Mouse (Mus musculus): ENCODE data around the gene Pdlim4.

Pdlim4 gene

DNA sequence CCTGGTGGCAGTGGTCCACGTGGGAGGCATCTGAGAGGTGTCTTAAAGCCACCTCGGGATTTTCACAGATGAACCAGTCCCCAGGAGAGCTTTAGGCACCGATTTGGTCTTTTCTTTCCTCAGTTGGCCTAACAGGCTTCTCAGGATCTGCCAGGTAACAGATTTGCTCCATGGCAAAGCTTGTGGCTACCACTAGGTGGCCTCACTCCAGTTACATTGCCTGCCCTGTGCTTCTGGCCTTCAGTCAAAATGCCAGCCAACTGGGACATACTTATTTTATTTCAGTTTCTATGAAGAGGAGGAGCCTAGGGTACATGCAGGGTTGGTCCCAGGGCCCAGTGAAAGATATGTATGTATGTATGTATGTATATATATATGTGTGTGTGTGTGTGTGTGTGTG lies 24.2 kb upstream of the Pdlim4 start:
- in situ Hi-C loops (cut with MboI, MseI): no loop called here

DNA sequence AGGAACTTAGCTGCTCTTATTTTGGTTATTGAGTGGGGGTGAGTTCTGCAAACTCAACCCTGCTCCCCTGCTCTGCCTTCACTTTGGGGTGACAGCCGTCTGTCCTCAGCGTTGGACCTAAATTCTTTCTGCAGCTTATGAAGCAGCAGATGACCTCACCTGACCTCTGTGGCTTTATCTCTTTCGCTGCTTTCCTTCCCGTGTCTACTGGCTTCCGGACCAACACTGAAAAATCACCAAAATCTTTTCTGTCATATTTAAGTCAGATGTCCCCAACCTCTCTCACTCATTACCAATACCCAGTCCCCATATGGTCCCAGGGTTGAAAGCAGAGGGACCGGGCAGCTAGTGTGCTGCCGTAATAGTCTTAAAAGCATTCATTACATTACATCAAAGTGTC lies 23.4 kb upstream of the Pdlim4 start:
- in situ Hi-C loops (cut with MboI, MseI): no loop called here

DNA sequence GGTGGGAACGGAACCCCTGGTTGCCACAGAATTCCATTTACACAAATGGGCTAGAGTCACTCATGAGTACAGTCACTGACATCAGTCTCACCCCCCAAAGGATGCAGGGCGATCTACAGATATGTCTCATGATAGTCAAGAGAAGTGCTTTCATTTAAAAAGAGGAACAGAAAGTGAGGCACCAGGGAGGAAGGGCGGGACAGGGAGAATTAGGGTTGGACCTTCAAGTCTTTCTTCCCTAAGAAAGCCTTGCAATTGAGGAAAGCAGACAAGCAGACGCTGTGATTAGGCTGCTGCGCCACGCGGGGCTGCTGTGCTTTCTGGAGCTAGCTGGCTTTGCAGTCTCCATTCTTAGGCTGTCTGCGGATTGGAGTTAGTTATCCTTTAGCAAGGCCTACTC lies 22.9 kb upstream of the Pdlim4 start:
- in situ Hi-C loops (cut with MboI, MseI): no loop called here

DNA sequence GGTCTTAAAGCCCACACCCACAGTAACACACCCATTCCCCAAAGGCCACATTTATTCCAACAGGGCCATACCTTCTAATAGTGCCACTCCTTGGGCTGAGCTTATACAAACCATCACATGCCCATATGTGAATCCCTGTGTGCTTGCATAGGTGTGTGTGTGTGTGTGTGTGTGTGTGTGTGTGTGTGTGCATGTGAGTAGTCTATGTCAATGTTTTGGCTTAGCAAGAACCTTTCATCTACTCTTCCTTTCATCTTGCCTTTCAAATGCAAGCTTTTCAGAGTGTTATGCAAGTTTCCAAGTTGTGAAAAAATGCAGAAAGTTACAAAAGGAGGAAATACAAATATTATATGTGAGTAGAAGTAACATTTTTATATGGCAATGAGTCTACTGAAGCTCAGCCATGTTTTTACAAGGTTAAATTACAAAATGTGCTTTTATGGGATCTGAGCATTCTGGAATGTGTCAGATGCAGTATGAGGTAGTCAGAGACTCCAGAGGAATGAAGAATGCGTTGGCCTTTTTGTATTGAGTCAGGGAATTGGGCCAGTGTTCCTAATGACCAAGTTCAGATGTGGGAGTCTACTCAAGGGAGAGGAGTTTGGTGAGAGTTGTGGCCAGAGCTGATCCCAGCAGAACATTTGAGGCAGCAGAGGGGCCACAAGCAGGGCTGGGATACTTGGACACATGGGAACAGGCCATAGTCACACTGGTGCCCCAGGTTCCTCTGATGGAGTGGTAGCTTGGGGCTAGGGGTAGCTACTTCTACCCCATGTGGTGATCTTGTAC lies 21.5 kb upstream of the Pdlim4 start:
- in situ Hi-C loops (cut with MboI, MseI): no loop called here

DNA sequence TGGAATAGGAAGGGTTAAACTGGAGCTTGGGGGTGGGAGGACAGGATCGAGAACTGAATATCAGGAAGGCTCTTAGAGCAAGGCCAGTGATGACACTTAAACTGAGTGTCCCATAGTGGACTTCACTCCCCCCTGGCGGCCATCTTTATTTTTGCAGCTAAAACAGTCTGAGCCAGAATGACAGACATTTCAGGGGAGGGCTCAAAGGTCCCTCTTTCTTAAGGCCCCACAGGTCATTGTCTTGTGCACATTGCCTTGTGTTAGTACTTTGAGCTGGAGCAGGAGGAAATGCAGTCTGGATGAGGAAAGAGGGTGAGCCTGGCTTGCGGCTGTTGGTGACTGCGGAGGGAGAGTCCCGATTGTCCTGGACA lies 20.1 kb upstream of the Pdlim4 start:
- in situ Hi-C loops (cut with MboI, MseI): no loop called here

DNA sequence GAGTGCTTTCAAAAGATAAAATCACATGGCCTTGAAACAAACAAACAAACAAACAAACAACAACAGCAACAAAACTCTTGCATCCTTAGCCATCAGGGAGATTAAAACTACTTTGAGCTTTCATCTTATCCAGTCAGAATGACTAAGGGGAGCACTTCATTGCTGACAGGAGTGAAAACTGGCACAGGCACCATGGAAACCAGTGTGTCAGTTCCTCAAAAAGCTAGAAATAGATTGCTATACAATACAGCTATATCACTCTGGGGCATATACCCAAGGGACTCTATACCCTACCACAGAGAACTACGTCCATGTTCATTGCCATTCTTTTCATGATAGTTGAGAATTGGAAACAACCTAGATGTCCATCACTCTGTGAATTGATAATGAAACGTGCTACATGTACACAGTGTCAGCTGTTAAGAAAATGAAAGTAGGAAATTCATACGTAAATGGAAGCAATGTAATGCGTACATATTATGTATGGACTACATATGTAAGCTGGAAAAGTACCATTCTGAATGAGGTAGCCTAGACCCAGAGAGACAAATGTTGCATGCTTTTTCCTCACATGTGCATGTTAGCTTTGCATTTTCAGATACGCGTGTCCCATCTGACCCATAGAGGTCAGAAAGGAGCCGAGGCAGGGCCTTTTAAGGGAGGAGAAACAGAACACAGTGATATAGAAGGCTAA lies 19.6 kb upstream of the Pdlim4 start:
- in situ Hi-C loops (cut with MboI, MseI): no loop called here

DNA sequence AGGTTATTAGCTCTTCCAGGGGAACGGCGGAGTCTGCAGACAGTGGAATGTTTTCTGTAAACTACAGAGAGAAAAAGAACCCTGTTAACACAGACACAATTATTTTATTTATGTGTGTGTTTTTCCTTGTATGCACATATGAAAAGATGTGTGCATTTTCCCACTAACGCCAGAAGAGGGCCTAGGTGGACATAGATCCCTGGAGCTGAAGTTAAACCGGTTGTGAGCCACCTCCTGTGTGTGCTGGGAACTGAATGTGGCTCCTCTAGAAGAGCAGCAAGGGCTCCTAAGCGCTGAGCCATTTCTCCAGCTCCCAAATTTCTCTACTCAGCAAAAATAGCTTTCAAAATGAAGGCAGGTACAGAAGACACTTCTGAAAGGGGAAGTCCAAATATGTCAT lies 17.0 kb upstream of the Pdlim4 start:
- in situ Hi-C loops (cut with MboI, MseI): no loop called here

DNA sequence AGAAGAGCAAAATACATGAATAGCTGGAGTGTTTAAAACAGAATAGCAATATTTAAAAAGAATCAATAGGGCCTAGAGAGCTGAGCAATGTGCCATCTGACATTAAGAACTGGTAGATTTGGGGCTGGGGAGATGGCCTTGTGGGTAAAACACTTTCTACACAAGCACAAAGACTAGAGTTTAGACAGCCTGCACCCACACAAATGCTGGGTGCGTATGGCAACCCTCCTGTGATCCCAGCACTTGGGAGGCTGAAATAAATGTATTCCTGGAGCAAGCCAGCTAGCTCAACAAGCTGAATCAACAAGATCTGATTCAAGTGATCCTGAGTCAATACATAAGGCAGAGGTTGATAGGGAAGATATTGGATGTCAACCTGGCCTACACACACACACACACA lies 16.2 kb upstream of the Pdlim4 start:
- in situ Hi-C loops (cut with MboI, MseI): no loop called here

DNA sequence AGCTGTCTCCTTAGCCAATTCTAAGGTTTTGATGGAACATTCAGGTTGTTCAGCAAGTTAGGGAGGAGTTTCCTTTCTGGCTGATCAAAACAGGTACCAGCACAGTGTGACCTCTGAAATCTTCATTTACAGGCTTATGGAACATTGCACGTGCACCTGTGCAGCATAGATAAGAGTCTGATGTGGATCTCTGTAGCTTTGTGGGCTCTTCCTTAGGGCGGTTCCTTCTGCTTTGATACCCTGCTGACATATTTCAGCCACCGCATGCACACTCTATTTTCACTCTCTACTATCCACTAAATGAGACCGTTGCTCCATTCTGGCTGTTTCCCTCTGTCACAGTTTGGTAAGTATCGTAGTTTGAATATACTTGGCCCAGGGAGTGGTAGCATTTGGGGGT lies 13.9 kb upstream of the Pdlim4 start:
- in situ Hi-C loops (cut with MboI, MseI): no loop called here

DNA sequence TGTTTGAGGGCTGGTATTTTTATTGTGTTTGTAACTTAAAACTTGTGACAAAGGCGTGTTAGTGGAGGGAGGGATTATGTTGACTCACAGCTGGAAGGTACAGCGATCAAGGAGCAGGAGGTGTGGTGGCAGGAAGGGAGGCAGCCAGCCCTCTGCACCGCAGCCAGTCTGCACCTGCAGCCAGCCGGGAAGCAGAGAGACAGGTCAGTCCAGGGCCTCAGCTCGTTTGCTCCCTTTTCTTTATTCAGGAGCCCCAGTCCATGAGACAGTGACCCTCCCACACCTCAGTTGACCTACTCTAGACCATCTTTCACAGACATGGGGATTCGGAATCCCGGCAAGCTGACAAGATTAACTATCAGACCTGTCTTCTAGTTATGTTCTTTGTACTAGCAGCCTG lies 11.6 kb upstream of the Pdlim4 start:
- in situ Hi-C loops (cut with MboI, MseI): no loop called here

DNA sequence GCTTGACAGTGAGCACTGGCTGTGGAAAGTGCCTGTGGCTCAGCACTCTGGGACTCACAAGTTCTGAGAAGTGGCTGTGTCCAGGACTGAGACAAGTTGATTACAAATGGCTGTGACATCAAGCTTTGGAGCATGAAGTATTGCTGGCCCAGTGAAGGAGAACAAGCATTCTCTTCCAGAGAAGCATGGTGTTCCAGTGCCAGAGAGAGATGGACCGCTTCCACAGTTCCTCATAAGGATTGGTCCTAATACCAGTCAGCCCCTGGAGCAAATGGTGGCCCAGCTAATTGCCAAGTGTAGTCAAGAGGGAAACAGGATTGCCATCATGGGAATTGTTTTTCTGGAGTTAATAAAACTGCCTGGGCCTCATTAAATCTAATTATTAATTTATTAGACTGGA lies 7.3 kb upstream of the Pdlim4 start:
- in situ Hi-C loops (cut with MboI, MseI): no loop called here

DNA sequence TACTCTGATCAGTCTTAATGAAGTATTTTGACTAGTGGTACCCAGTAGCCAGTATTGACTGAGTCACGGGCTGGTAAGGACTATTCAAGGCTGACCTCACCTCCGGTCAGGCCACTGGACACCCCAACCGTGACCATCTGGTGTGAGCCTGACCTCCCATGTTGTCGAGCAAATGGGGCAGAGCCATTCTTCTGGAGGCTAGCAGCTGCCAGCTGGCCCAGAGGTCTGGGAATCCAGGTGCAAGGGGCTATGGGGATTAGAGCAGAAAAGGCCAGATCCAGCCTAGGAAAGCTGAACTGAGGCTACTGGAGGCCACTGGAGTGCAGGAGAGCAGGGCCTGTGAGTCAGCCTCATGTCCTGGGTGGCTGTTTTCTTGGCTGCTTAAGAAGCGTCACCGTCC lies 6.5 kb upstream of the Pdlim4 start:
- in situ Hi-C loops (cut with MboI, MseI): no loop called here

DNA sequence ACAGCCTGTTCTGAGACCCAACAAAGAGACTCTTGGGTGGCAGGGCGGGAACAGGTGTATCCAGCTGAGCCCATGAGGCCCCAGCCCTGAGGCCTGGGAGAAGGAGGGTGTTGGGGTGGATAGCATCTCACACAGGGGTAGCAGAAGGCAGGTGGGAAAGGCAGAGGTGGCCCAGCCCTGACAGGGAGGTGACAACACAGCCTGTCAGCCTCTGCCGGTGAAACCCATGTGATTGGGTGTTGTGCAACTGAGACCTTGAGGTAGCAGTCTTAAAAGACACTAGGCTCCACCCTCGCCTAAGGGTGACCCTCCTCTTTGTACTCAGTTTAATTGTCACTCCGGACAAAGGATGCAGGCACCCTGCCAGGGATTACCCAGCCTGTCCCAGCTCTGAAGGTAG lies 4.5 kb upstream of the Pdlim4 start:
- in situ Hi-C loops (cut with MboI, MseI): no loop called here

DNA sequence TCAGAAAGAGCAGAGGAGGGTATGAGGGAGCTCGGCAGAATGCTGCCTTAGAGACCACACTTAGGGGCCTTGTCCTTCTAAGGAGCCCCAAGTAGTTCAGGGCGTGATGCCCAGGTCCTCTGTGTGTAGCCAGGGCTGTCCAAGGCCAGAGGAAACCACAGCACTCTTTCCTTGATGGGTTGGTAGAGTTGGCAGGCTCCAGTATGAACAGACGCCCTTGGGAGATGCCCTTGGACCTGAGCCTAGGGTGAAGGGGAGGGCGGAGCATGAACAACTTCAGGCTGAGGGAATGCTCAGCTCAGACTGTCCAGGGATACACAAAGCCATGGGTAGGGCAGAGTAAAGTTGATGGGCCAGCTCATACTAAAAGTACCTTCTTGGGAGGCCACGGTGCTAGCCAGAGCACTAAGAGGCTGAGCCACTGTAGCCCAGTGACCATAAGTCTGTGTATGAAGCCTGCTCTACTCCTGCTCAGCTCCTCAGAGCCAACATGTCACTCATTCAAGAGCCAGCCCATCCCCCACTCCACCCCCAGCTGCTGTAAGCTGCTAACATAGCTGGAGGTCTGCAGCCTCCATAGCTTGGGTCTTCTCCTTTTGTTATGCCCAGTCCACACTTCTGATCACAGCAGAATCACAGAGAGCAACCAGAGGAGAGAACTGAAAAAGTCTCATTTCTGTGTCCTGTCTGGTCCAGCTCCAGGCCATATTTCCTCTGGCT lies 3.1 kb upstream of the Pdlim4 start:
- in situ Hi-C loops (cut with MboI, MseI): no loop called here

DNA sequence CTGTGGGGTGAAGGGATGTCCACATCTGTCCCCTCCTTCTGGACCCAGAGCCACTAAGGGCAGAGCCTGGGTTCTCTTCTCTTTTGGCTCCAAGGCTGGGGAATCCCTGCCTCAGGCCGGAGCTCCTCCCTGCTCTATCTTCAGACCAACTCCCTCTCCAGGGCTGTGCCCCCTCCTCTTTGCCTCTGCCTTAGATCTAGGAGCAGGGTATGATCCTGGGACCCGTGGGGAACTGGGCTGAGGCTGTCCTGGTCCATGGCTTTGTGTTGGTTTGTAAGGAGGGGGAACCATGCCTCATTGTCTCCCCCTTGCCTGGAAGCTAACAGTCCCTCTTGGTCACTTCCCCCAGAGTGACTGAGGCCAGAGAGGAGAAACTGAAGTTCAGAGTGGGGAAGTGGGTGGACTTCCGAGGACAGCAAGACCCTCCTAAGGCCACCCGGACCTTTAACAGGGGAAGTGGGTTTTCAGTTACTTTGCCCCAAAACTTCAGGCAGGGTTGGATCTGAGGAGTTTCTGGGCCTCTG lies 756 bp downstream of the Pdlim4 start:
- in situ Hi-C loops (cut with MboI, MseI): no loop called here

DNA sequence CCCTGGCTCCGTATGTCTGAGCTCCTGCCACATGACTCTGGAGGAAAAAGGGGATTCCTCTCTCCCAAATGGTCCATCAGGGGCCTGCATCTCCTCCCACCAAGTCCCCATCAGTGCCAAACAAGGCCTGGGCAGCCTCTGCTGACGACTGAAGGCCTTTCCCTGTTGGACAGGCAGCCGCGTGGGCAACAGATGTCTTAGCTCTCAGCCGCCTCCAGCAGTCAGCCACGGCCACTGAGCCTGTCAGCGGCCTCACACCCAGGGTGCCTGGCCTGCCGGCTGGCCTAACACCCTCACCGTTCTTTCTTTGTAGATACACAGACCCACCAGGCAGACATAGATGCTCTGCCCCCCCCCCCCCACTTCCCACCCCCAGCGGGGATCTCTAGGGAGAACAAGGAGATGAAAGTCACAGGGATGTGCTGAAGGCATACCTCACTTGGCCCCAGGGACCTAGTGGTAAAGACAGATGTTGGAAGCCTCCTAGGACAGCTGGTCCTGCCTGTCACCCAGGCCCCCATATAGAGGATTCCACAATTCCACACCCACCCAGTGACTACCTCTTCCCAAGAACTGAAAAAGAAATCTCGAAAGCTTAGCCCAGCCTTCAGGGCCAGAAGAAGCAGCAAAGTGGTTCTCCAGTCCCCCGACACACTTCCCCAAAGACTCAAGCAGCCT lies 1.4 kb downstream of the Pdlim4 start:
- in situ Hi-C loops (cut with MboI, MseI): no loop called here

DNA sequence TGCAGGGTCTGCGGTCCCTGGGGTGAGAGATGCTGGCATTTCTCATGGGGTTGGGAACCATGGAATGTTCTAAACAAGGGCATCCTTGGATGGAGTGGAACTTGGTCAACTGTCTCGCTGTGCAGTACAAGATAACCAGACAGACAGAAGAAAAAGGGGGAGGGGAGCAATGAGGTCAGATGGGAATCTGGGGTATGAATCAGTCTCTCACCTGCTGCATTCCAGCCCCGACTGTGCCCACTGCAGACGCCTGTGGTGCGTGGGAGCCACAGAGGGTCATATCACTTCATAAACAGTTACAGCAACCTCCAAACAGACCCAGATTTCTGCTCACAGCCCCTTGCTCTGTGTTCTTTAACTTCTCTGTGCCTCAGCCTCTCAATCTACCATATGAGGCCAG lies 2.4 kb downstream of the Pdlim4 start:
- in situ Hi-C loops (cut with MboI, MseI): no loop called here

DNA sequence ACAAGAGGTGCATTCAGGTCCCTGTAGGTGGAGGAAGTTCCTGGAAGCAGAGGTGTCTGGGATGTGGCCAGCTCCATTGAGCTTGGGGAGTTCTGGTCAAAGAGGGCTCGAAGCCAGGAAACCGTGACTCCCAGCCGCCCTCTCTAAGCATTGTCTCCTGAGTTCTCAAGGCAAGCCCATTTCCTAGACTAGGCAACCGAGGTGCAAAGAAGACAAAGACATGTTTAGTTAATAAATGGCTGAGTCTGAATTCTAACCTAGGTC lies 3.0 kb downstream of the Pdlim4 start:
- in situ Hi-C loops (cut with MboI, MseI): no loop called here

DNA sequence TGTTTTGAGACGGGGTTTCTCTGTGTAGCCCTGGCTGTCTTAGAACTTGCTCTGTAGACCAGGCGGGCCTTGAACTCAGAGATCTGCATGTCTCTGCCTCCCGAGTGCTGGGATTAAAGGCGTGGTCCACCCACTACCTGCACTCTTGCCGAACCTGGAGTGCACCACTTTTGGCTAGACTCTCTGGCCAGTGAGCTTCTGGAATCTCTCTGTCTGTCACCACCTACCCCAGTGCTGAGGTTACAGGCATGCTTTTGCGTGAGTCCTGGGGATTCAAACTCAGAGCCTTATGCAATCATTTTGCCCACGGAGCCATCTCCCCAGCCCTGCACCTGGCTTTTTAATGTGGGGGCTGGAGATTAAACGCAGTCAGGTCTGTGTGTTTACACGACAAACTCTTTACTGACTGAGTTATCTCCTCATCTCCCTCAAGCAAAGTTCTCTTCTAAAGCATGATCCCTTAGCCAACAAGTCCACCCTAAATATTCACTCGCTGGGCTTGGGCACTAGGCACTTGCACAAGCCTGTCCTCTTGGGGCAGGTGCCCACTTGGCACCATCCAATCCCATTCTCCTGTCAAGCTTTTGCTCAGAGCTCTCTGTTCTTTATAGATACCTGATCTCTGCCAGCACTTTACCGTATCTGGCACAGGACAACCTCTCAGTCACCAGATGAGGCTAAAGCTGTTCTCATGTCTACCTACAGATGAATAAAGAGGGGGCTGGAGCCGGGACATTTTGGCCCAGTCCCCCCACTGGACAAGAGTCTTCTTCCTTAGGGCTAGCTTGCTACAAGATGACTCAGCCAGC lies 3.5 kb downstream of the Pdlim4 start:
- in situ Hi-C loops (cut with MboI, MseI): no loop called here

DNA sequence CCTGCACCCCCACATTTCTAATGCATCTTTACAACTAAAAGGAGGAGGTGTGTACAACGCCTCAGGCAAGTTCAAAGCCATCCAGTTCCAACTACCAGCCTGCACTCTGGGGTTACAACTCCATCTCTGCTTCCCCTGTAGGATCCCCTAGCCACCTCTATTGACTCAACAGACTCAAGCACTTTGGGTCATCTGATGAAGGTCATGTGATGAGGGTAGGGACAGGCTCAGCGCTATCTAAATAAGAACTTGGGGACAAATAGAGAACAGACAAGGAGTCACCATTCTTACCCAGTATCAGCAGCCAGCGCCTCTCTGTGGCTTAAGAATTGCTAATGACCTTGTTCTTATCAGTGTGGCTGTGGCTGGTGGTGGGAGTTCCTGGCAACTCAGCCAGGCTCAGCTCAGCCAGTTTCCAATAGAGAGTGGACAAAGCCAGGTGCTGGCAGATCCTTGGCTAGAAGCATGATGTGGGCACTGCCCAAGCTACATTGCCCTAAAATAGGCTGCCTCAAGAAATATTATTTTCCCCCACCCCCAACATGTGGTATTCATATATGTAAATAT lies 4.3 kb downstream of the Pdlim4 start:
- in situ Hi-C loops (cut with MboI, MseI): no loop called here

DNA sequence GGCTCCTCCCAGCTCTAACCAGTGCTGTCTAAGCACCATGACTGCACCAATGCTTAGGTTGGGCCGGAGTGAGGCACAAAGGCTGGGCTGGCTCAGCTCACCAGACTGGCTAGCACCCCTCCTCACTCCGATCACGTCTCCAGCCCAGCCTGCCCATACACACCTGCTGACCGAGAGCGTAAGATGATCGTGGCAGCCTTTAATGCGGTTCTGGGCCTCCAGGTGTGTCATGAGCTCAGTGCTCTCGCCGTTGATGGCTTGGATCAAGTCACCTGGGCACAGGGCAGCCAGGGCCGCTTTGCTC lies 5.4 kb downstream of the Pdlim4 start:
- in situ Hi-C loops (cut with MboI, MseI): no loop called here
